Mouse (Mus musculus): ENCODE data around the gene Themis2. TPM values are rescaled to one million over a fixed set of nuclear protein-coding genes. Genes with fewer than 3 reads are reported as not detected.
"Not testable (repeated sequence)": the region's sequence is repeated elsewhere in the genome, so short reads cannot be mapped to it uniquely, and the experiment has no call there.

The Themis2 gene
- total RNA-seq, 2 experiments from 2014 or later, result 0.41 to 0.85 TPM

GRCm38 (mm10) chr4:132801176-132802077, 5.2 kb upstream of the Themis2 start:
- DNase-seq (ENCODE audit: low spot score), result no peak

- DNase-seq (ENCODE audit: low spot score), result no peak
These were observed 3.7 kb upstream of the Themis2 start for GRCm38 (mm10) chr4:132799845-132800244.

- DNase-seq (ENCODE audit: low spot score), result not testable (repeated sequence)
These were observed 2.5 kb upstream of the Themis2 start for GRCm38 (mm10) chr4:132798666-132799065.

- no peak for DNase-seq (ENCODE audit: low spot score)
These were observed 1.8 kb upstream of the Themis2 start for GRCm38 (mm10) chr4:132798028-132798427.

- no peak for DNase-seq (ENCODE audit: low spot score)
These were observed 1.3 kb upstream of the Themis2 start for GRCm38 (mm10) chr4:132797461-132797860.

- DNase-seq (ENCODE audit: low spot score), result no peak
These were observed 1.0 kb downstream of the Themis2 start for GRCm38 (mm10) chr4:132795171-132795570.

- DNase-seq (ENCODE audit: low spot score), result no peak
These were observed 1.4 kb downstream of the Themis2 start for GRCm38 (mm10) chr4:132794760-132795159.

- DNase-seq (ENCODE audit: low spot score), result no peak
These were observed 2.2 kb downstream of the Themis2 start for GRCm38 (mm10) chr4:132794028-132794427.

- DNase-seq (ENCODE audit: low spot score), result not testable (repeated sequence)
These were observed 2.7 kb downstream of the Themis2 start for GRCm38 (mm10) chr4:132793322-132794004.

- DNase-seq (ENCODE audit: low spot score), result no peak
These were observed 6.5 kb downstream of the Themis2 start for GRCm38 (mm10) chr4:132789731-132790130.

- DNase-seq (ENCODE audit: low spot score), result no peak
These were observed 11.0 kb downstream of the Themis2 start for GRCm38 (mm10) chr4:132785228-132785627.

- DNase-seq (ENCODE audit: low spot score), result no peak
These were observed 12.5 kb downstream of the Themis2 start for GRCm38 (mm10) chr4:132783732-132784131.

- DNase-seq (ENCODE audit: low spot score), result no peak
These were observed 15.9 kb downstream of the Themis2 start for GRCm38 (mm10) chr4:132780288-132780687.

GRCm38 (mm10) chr4:132778562-132779201, 17.5 kb downstream of the Themis2 start:
- DNase-seq (ENCODE audit: low spot score), result no peak

GRCm38 (mm10) chr4:132776764-132777163, 19.4 kb downstream of the Themis2 start:
- peak; percentile 59 for DNase-seq (ENCODE audit: low spot score)

GRCm38 (mm10) chr4:132774905-132775304, 21.3 kb downstream of the Themis2 start:
- no peak for DNase-seq (ENCODE audit: low spot score)

- no peak for DNase-seq (ENCODE audit: low spot score)
These were observed 24.4 kb downstream of the Themis2 start for GRCm38 (mm10) chr4:132771776-132772175.

GRCm38 (mm10) chr4:132767914-132768876, 28.0 kb downstream of the Themis2 start, which contains the start of gene Rpa2:
Rpa2 (plus strand) TSS chr4:132768332.
- DNase-seq (ENCODE audit: low spot score), result peak; percentile 99

- not testable (repeated sequence) for DNase-seq (ENCODE audit: low spot score)
These were observed 33.1 kb downstream of the Themis2 start for GRCm38 (mm10) chr4:132763125-132763524.

GRCm38 (mm10) chr4:132762602-132763001, 33.6 kb downstream of the Themis2 start:
- no peak for DNase-seq (ENCODE audit: low spot score)

GRCm38 (mm10) chr4:132760296-132760695, 35.9 kb downstream of the Themis2 start:
- no peak for DNase-seq (ENCODE audit: low spot score)
